Comparison of ENCODE assay signal across 9 mouse cellular contexts in the genomic region with DNA sequence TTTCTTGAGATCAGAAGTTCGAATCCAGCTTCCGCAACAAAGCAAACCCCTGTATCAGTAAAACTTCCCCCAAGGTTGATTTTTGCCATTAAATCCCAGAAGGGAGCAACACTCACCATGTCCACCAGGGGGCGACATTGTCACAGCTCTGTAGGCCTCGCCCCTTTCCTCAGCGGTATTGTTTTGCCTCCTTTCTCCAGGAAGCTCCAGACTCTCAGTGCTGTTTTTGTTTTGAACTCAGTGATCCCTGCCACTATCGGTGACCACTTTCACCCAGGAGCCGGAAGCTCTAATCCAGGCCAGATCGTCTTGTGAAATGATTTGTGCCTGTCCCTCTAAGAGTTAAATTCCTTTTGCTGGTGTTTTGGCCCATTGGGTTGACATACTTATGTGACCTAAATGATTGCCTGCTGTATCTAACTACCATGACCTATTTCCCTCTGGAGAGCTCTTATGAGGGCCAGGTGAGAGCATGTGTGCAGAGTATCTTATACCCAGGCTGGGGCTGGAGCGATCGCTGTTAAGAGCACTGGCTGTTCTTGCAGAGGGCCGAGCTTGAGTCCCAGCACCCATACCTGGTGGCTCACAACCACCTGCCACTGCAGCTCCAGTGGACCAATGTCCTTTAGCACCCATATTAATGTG. TPM values are rescaled to one million over a fixed set of nuclear protein-coding genes. Genes with fewer than 3 reads are reported as not detected.
DNase-seq lines count a peak whose midpoint lies in the region; ATAC-seq lines count a peak whose summit lies in the region.
"Had no signal": no experiment of that assay in that cellular context is flagged by ENCODE, and none has a peak within 500 bp of the region (broad histone marks: within the 10 kb centered on the region; RNA-seq: fewer than 3 reads in every experiment).

No protein-coding gene starts in this region.

- H3K36me3 ChIP-seq in kidney, embryonic 14.5 days (ENCODE audit: control insufficient read depth, insufficient read depth, low read length), result no peaks in the 10 kb centered on the region
- no peaks in the 10 kb centered on the region for H3K36me3 ChIP-seq in stomach, embryonic 15.5 days

- H3K4me2 ChIP-seq in kidney, embryonic 14.5 days (replicated peaks; ENCODE audit: low read depth, low read length), result no peak overlapping the region; the same call in 1 of the 2 replicates
- H3K4me2 ChIP-seq in stomach, embryonic 15.5 days, result 0 out of 2 replicates have a peak overlapping the region, but pooled peaks have one; percentile 22

- H3K27me3 ChIP-seq in kidney, embryonic 14.5 days (ENCODE audit: control insufficient read depth, insufficient read depth, low read length), result no peaks in the 10 kb centered on the region
- H3K27me3 ChIP-seq in stomach, embryonic 15.5 days (replicated peaks), result no peaks in the 10 kb centered on the region

- peaks cover 3% of the 10 kb centered on the region; the same call in 1 of the 2 replicates for H3K9me3 ChIP-seq in kidney, embryonic 14.5 days (ENCODE audit: control insufficient read depth, low read length)
- H3K9me3 ChIP-seq in stomach, embryonic 15.5 days, result no peaks in the 10 kb centered on the region

- 0 out of 2 replicates have a peak, but pooled peaks have one; percentile 49 for ATAC-seq in kidney, embryonic 14.5 days (ENCODE audit: low FRiP score, low TSS enrichment)
- ATAC-seq in stomach, embryonic 15.5 days (ENCODE audit: insufficient read depth, low FRiP score, low read depth), result no peak; the same call in 1 of the 2 replicates

- H3K27ac ChIP-seq in kidney, embryonic 14.5 days (ENCODE audit: low read depth, low read length), result no peak overlapping the region
- H3K27ac ChIP-seq in stomach, embryonic 15.5 days, result no peak overlapping the region

- no peak overlapping the region; the same call in 1 of the 2 replicates for H3K9ac ChIP-seq in kidney, embryonic 14.5 days (ENCODE audit: low read depth, low read length)
- no peak overlapping the region for H3K9ac ChIP-seq in stomach, embryonic 15.5 days

- no peak overlapping the region for H3K4me3 ChIP-seq in kidney, embryonic 14.5 days (ENCODE audit: low read length)
- no peak overlapping the region for H3K4me3 ChIP-seq in stomach, embryonic 15.5 days (replicated peaks)
- H3K4me3 ChIP-seq: erythroblast, embryonic 14.5 days had no signal

- 41% methylated on average over 11 of the region's 11 CpGs for WGBS in kidney, embryonic 14.5 days
- WGBS in stomach, embryonic 15.5 days, result 49% methylated on average over 11 of the region's 11 CpGs

- no peaks in the 10 kb centered on the region for H3K4me1 ChIP-seq in kidney, embryonic 14.5 days (ENCODE audit: control insufficient read depth, insufficient read depth, low read length)
- H3K4me1 ChIP-seq in stomach, embryonic 15.5 days, result no peaks in the 10 kb centered on the region

- DNase-seq in 3134 (ENCODE audit: extremely low read depth, insufficient read length, low spot score), result peak; percentile 34
- DNase-seq in T-cell, adult 2 months (ENCODE audit: low spot score), result peak; percentile 66
- peak; percentile 78 to 85 for DNase-seq in cerebellum, postnatal 25 days
- peak; percentile 59 to 73 for DNase-seq in gastrocnemius, postnatal 4 days (ENCODE audit: low spot score in 2 of 2)
- DNase-seq in liver, result peak; percentile 72
- DNase-seq in neural tube, embryonic 10.5 days (ENCODE audit: extremely low spot score, low spot score), result peak; percentile 74

RNA-seq across cellular contexts. Expression of a gene that starts 14.4 kb away (rescaled TPM):
- not detected for total RNA-seq in gastrocnemius, postnatal 4 days (2021)
- 6.5 and 8.2 TPM in 2 replicates for polyA plus RNA-seq in kidney, embryonic 14.5 days (2014; fragmentation: Nextera tagmentation; extraction: Ambion mirVana)
- not detected in 2 replicates for polyA plus RNA-seq in stomach, embryonic 15.5 days (2015; fragmentation: Nextera tagmentation; extraction: Ambion mirVana)
- polyA plus RNA-seq: erythroblast, embryonic 14.5 days had no signal

RNA-seq across cellular contexts. Expression of a gene that starts 26.2 kb away (rescaled TPM):
- 10 to 100 TPM; 40.8 to 43.7 TPM for total RNA-seq in gastrocnemius, postnatal 4 days (2021)
- polyA plus RNA-seq in kidney, embryonic 14.5 days (2014; fragmentation: Nextera tagmentation; extraction: Ambion mirVana), result 85.2 and 97.1 TPM in 2 replicates
- 68.4 and 76.6 TPM in 2 replicates for polyA plus RNA-seq in stomach, embryonic 15.5 days (2015; fragmentation: Nextera tagmentation; extraction: Ambion mirVana)

RNA-seq across cellular contexts. Expression of a gene that starts 59.4 kb away (rescaled TPM):
- total RNA-seq in gastrocnemius, postnatal 4 days (2021), result 10 to 100 TPM; 13.8 to 15.0 TPM
- 4.1 and 6.8 TPM in 2 replicates for polyA plus RNA-seq in kidney, embryonic 14.5 days (2014; fragmentation: Nextera tagmentation; extraction: Ambion mirVana)
- polyA plus RNA-seq in stomach, embryonic 15.5 days (2015; fragmentation: Nextera tagmentation; extraction: Ambion mirVana), result 6.3 and 7.9 TPM in 2 replicates
